Mouse (Mus musculus): ENCODE measurements around the gene Ak4. TPM values are rescaled to one million over a fixed set of nuclear protein-coding genes. Genes with fewer than 3 reads are reported as not detected.

Ak4 gene
- total RNA-seq, 2 experiments from 2014 or later, result 78.1 to 95.3 TPM

DNA sequence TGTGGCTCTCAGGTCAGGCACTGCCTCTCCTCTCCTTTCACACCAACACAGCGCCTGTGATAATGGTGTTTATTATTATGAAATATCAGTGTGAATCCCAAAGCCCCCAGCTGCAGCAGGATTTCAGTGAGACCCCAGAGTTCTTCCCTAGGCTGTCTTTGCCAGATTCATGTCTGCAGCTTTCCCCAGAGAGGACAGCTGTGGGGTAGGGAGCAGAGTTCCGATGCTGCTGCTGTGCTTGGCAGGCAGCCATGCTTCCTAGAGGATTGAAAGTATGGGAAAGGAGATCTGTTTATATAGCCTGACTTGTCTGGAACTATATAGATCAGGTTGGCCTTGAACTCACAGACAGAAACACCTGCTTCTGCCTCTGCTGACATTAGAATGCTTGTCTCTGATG is 43.0 kb downstream of the Ak4 start:
- DNase-seq, result no peak

DNA sequence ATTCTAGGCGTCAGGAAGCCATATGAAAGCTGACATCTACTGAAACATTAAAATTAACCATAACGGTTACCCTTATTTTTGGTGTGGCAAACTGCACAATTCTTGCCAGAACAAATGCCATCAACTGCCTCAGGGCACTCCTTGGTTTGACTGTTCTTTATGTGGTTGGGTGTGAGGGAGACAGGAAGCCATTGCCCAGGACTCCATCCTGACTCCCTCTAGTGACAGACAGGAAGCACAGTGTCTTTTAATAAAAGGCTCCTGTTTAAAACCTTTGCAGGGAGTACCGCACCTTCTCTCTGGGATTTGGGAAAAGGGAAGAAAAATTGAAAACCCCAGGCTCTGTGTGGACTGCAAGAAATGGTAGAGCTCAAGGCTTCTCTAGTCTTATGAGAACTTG is 47.2 kb downstream of the Ak4 start:
- no peak for DNase-seq

DNA sequence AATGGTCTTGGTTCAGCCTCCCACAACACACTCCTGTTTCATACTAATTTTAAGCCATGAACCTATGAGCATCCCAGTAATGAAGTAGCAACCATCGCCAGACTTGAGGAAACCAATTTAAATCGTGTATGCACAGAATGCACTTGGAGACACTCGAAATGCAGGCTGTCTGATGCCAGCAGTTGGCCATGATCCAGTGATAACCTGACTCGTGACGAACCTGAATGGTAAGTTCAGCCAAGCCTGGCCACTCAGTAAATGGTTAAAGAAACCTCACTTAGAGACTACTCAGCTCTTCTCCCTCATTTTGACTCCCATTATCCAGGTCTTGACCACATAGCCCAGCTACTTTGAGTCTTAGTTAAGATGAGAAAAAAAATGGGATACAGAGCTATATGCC is 50.2 kb downstream of the Ak4 start:
- DNase-seq, result no peak

DNA sequence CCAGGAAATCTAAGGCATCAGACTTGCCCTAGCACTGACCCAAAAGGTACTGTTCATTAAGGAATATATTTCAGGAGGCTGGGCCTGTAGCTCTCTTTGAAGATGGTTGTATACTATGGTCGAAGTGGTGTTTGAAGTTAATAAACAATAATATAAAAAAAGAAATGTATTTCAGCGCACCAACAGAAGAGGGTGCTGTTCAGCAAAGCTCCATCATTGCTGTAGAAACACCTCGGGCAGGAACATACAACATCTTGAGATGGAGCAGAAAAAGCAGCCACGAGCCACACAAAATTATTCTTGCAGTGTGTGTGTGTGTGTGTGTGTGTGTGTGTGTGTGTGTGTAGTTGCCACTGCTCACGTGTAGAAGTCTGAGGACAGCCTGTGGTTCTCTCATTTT is 51.5 kb downstream of the Ak4 start:
- DNase-seq, result no peak

DNA sequence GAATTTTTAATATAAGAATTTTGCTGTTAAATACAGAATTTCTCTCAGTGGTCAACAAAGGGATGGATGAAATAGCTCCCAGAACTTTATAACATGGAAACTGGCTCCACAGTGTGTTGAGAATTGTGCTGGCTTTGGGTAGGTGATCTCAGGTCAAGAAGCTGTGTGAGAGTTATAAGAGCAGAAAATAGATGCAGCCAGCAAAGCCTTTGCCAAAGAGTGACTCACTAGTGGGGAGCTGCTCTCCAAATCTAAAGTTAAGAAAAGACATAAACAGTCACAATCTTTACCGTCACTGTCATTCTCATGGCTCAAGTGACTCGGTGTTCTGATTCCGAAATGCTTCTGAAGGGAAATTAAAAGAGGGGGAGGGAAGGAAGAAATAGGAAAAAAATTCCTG is 53.7 kb downstream of the Ak4 start:
- DNase-seq, result no peak

DNA sequence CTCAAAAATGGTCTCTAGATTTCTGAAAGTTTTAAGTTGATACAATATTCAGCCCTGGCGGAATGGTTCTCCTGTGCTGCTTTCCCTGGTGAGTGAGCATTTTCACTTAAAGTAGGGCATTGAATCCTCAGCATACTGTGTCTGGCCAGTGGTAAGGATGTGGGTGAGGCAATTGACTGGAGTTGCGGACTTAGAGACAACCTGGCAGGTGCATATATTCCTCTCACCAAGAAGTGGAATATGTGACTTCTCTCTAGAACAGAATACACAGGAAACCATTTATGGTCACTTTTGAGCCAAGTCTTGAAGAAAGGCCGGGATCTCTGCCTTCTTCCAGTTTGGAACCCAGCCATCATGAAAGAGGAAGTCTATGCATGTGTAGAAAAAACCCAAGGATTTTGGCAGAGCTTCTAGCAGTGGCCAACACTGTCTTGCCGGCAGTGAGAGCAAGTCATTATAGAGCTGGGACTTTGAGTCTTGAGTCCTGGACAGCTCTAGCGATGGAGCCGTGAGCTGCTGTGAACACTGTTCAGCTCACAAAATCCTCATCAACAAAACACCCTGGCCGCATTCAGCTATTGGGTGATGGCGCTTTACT is 71.3 kb downstream of the Ak4 start:
- no peak for DNase-seq

DNA sequence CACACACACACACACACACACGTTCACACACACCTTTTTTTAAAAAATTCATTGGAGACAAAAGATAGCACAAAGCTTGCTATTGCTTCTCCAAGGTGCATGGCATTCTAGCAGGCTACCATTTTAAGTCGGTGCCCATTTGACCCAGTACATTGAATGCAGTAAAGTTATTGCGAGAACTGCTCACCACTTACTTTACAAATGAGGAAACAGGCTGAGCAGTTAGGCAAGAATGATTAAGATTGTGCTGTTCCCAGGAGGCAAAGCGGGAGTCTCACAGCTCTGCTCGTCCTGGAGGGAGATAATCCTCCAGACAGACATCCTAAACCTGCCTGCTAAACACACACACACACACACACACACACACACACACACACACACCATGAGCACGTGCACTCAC is 72.6 kb downstream of the Ak4 start:
- no peak for DNase-seq

DNA sequence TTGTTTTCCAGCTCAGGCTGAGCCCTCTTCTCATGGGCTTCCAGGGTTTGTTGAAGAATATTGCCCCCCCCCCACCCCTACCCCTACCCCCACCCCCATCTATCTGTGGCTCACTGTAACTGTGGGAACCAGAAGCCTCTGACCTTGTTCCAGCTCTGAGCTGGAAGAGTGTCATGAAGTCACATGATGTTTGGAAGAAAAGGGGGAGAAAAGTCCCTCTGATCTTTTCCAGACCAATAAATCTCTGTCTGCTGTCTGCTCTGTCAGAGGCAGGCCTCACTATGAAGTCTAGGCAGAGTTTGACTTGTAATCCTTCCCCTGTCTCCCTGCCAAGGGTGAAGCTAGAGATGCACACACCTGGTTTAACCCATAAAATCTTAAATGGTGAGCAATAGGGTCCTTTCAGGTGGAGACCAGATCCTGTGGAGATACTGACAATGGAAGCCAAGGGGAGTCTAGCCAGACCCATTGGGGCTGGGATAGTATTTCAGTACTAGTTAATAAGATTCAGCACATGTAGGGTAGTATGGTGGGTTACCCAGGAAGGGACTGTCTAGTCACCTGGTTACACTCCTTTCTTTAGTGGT is 74.6 kb downstream of the Ak4 start:
- no peak for DNase-seq

DNA sequence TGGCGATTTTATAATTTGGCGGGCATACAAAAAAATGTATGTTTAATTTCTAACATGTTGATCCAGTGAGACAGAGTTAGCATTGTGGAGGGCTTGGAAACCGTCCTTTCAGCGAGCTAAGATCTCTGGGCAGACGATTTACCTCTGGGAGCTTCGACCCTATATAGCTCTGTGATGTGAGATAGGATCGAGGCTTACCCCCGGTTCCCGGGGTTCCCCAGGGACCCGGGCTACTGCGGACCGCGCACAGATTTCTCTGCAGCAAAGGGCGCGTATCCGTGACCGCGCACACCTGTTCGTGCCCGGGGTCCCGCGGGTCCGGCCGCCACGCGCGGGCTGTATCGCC is 77.1 kb downstream of the Ak4 start:
- DNase-seq, result no peak

DNA sequence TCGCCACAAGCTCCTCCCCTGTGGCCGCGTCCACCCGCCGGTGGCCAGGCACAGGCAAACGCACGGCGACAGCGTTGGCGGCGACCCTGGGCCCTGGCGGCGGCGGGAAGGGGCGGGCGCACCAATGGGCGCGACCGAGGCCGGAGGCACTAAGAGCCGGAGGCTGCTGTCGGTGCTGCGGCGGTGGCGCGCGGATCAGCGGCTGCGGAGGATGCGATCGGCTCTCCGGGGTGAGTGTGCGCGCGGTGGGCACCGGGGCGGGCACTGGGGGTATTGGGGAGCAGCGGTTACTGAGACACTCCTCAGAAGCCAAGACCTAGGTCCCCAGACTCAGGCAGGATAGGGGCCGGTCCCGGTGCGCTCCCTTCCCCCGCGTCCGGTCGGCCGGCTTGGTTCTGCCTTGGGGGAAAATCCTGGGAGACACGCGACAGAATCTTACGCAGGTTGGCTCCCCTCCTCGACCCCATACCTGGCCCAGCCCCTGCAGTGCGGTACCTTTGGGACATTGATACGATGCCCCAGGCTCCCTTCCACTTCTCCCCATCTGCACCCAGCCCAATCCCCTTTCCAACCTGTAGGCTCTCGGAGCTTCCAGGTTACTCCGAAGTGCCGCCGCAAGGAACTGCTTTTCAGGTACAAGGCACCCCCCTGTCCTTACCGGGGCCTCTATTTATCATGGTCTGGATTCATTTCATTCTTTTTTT is 77.6 kb downstream of the Ak4 start, which contains the start of gene Dnajc6:
Gene Dnajc6 (plus strand): TSS at position 115 of the 704 bp plus-strand sequence.
- DNase-seq, result peak; percentile 25 to 33

DNA sequence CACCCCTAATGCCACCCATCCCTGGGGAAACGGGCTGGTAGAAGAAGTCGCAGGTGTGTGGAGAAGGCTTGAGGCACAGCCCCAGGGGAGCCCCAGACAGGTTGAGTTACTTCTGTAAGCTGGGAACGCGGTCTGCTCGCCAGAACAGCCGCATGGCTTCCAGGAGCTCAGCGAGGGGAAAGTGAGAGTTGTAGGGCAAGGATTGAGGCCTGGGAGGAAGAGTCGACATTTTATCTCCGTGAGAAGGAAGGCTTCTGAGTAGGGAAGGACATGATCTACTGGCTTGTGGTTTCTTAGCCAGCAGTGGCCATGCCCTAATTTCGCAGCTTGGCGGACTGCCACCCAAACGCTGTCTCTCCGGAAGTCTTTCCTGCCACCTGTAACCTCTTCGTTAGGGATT is 78.3 kb downstream of the Ak4 start:
- peak; percentile 18 for DNase-seq

DNA sequence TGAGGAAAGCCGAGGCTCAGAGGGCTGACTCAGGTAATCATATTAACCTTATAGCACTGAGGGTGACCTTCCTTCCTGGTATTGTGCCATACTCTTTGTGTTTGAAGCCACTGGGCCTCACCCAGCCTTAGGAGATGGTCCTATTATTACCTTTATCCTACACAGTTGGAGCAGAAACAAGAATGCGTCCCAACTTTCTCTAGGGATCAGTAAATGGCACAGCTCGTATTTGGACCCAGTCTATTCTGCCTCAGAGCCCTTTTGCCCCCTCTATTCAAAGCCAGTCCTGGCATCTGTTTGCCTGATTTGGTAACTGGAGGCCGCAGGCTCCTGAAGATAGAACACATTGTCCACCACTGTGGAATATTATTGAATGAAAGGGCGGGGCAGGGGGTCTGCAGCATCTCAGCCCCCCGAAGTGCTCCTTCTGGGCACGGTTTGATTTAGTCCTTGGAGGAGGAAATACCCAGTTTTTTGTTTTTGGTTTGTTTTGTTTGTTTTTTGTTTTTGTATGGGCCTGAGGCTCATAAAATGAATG is 85.5 kb downstream of the Ak4 start:
- DNase-seq, result no peak

DNA sequence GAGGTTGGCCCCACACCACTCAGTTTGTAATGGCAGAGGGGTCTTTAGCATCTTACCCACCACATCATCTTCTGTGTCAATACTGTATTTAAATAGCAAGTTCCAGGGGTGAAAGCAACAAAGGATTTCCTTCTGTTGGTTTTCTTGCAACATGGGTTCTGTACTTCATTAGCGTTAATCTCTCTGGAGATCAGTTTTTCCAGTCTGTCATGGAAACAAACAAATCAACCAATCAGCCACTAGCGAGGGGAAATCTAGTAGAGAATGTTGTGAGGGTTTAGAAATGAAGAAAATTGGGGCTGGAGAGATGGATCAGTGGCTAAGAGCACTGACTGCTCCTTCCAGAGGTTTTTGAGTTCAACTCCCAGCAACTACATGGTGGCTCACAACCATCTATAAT is 86.9 kb downstream of the Ak4 start:
- no peak for DNase-seq

DNA sequence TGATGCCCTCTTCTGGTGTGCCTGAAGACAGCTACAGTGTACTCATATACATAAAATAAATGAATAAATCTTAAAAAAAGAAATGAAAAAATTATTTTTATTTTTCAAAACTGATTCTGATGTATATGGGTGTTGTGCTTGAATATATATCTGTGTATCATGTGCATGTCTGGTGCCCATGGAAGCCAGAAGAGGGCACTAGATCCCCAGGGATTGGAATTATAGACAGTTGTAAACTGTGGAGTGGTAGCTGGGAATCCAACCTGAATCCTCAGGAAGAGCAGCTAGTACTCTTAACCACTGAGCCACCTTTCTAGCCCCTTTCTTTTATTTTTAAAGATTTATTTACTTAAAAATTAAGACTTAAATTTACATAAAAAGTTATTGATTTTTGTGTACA is 87.3 kb downstream of the Ak4 start:
- no peak for DNase-seq

DNA sequence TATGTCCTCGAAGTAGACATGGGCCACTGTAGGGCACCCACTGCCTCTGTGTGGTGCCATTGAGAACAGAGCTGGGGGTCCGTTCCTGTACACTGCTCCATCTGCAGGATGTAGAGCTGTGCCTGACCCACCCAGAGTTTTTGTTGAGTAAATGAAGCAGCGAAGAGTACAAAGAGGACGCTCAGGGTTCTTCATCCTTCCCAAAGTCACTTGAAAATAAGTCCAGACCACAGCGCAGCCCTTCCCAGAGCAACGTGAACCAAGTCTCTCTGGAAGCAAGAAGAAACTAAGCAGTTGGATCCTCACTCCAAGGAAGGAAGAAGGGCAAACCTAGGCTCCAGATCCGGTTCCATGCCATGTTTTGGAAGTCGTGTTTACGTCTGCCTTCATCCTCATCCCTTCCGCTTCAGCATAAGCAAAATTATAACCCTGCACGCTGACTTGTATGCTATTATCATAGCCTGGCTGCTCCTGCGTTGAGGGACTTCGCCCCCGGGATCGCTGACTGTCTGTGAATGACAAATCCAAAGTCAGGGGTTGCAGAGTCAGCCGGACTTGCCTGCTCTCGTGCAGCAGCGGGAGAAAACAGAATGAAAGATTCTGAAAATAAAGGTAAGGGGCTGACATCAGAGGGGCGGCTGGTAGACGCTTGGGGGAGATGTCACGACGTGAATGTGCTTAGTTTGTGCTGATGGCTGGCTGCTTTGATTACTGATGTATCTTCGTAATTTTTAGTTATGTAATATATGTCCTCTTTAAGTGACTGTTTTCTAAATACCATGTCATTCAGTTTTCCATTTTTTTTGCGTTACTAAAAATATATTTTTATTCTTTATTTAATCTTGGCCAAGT is 88.7 kb downstream of the Ak4 start:
- DNase-seq, result peak; percentile 72 to 77

DNA sequence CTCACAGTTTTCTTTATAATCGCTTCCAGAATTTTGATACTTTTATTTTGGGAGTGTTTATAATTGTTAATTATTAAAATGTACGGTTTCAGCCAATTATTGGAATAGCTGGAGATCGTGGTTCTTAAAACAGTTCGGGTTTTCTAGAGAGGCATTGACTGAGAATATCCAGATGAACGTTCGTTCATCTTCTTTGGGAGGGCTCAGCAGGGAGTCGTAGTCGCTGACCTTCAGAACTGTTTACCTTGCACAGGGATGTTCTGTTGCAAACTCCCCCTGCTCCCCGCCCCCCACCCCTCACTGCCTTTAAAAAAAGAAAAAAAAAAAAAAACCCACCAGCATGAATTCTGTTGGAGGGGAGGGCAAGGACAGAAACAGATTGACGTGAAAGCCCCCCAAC is 89.4 kb downstream of the Ak4 start:
- DNase-seq, result no peak

DNA sequence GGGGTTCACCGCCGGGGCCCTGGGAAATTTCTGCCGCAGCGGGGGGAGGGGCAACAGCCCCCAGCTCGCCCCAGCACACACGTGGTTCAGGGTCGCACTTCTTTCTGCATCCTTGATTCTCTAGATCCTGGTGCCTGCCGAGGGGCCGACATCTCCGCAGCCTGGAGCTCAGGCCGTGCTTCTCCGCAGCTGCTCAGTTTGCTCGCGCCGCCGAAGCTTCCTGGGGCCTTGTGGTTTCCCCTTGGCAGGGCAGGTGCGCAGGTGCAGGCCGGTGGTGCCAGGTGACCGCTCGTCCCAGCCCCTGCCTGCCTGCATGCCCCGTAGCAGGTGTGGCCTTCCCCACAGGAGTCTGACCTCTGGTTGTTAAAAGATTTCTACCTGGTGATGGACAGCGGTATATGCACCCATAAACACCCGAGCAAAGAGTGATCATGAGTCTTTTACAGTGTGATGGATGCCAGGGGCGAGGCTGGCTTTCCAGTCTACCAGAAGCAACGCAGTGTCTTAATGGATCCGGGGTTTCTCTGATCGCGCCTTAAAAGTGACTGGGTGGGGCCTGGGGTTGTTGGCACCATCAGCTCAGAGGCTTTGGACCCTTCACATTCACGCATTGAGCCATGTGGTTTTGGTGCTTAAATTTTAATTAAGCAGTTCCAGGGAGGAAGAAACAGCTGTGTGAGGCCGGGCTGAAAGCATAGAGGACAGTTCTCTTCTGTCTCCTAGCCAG is 89.9 kb downstream of the Ak4 start:
- DNase-seq, result peak; percentile 23 to 41

DNA sequence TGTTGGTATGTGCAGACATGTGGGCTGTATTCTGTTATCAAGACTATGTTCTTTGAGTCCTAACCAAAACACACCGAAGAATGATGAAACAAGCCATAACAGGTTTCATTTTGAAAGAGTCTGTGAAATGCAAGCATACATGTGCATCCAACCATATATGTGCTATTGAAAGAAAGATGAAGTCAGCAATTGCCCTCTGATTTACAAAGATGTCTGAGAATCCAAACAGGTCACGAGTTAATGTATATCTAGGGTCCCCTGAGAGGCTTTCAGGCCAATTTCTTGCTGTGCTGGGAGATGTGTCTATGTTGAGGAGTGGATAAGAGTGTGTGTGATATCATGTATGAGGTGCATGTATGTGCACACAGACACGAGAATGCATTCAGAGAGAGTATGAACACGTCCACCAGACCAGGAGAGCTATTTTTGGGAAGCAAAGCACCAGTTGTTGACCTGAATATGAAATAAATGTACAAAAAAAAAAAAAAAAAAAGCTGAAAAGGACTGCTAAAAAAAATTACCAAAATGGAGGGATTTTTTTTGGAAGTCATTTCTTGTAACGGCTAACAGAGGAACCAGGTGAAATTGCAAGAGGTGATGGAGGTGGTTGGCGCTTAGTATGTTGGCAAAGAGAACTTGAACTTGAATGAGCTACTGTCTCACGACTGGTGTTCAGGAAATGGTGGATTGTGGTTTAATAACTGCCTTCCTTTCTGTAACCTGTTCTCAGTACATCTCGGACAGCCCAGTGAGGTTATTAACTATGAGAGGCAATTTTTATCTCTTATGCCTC is 91.2 kb downstream of the Ak4 start:
- DNase-seq, result no peak

DNA sequence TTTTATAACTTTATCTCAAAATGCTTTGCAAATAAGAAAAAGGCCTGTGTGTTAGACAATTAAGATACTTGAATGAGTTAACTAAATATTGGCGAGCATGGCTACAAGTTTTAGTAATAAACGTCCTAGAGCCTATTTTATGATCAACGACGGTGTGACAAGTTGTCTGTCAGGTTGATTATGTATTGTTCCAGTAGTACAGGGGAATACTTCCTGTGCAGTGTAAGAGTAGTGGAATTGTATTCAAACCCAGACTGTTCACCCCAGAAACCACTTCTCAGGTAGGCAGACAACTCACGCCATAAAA is 91.8 kb downstream of the Ak4 start:
- DNase-seq, result no peak

DNA sequence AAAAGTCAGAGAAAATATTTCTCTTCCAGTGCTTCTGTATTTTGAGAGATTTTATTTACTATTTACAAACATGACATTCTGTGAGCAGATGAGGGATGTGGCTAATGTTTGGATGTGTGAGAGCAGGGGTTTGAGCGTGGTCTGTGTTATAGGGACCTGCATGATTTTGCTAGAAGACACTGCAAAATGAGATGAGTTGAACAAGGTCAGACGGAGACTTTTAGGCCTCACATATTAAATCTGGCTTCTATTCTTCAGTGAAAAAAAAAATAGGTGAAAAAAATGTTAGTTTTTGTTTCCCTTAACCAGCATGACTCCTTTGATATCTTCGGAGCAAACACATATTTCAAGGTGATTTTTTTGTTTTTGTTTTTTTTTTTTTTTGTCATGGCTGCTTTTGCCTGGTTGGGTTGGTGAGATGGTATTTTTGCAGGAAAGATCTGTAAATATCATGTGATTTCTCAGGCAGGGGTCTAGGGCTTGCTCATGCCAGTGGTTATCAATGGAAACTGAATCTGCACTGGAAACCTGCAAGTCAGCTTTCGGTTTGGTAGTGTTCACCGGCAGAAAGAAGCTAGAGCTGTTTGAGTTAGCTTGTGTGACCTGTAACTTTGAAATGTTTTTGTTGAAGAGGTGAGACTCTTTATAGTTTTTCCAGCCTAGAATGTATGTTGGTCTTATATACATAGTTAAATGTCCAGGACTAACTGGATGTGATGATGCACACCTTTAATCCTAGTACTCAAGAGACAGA is 92.9 kb downstream of the Ak4 start:
- DNase-seq, result no peak

DNA sequence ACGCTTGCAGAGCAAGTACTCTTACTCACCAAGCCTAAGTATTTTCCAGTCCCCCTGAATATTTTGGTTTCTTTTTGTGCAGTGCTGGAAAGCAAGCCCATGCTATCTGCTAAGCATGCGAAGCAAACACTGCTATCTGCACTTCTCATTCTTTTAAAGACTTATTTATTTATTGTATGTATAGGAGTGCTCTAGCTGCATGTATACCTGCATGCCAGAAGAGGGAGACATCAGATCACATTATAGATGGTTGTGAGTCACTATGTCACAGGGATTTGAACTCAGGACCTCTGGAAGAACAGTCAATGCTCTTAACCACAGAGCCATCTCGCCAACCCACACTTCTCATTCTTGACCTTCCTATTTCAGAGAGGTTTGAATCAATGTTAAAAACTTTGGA is 94.2 kb downstream of the Ak4 start:
- DNase-seq, result no peak
